Mouse (Mus musculus): ENCODE results near the gene Glrx3. TPM values are rescaled to one million over a fixed set of nuclear protein-coding genes. Genes with fewer than 3 reads are reported as not detected.

Gene Glrx3
- 195 and 264 TPM in 2 replicates for polyA plus RNA-seq (2015; fragmentation: Nextera tagmentation; extraction: Ambion mirVana)

DNA sequence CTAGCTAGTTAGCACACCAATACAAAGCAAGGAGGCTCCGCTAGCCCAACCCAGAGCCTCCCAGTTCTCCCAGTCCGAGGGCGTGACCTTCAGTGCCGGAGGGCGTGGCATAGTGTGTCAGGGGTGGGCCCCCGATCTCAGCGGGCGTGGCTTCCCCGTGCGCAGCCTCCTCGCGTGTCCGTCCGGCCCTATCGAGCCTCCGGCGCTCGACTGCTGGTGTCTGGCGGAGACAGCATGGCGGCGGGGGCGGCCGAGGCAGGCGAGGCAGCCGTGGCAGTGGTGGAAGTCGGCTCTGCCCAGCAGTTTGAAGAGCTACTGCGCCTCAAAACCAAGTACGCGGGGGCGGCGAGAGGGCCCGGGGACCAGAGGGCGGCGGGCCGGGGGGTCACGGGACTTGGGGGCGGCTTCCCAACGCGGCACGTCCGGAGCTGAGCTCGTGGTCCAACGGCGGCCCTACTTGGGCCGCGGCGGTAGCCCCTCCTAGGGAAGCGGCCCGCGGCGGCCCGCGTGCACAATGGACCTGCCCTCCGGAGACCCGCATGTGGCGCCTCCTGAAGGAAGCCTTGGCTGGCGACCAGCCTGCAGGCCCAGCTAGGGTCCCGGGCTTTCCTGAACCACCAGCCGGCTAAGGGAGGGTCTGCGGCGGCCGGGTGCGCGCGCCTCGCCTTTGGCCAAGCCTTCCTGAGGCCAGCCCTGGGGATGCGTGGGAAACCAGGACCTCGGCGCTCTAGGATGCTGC is at the start of gene Glrx3:
Glrx3 (plus strand) TSS at position 175 of the 739 bp plus-strand sequence.

DNA sequence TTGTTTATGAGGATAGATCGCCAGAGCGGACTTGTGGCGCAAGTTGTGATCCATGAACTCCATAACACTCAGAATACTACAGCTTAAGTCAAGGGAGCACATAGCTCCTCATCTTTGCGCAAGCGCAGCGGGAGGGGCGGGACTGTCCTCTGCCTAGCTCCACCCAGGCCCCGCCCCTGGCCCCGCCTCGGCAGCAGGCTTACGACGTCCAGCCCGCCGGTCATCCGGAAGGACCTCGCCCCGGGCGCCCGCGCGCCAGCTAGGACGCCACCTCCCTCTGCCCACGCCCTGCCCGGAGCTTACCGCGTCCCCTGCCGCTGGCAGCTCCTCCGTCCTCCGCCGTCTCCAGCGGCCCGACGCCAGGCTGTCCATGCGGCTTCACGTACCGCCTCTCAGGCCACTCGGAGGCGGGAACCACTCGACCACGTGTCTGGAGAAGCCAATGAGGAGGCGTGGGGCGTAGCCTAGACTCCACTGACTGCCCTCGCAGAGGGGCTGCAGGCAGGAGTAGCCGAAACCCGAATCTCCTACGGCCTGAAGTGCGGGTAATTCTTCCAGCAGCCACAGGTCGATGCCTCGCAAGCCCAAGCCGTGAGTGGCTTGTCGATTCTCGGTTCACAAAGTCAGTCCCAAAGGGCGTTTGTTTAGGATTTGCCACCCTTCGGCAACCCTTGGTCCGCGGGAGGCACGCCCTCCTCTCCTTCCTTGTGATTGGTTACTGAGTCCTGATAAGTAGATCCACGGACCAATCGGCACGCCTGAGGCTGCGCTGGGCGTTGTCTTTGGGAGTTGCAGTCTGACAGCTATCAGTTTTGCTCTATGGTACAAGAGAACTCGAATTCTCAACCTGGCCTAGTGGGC is 26.8 kb upstream of the Glrx3 start, which contains the start of gene 9430038I01Rik:
9430038I01Rik (minus strand) TSS at position 426 of the 861 bp plus-strand sequence.

Other genes with a start within 250 kb of the Glrx3 start
- gene Ebf3, start 123.2 kb upstream of the Glrx3 start, polyA plus RNA-seq (2015; fragmentation: Nextera tagmentation; extraction: Ambion mirVana): 0.95 and 1.3 TPM in 2 replicates
- 16.2 and 21.6 TPM in 2 replicates for gene 9430038I01Rik, start 26.9 kb upstream of the Glrx3 start, polyA plus RNA-seq (2015; fragmentation: Nextera tagmentation; extraction: Ambion mirVana)